Mouse (Mus musculus): ENCODE measurements around the gene Ctdnep1. TPM values are rescaled to one million over a fixed set of nuclear protein-coding genes. Genes with fewer than 3 reads are reported as not detected.
A peak's percentile ranks its signal among the peaks of the same experiment; 100 is the strongest.
"Not testable (repeated sequence)": the region's sequence is repeated elsewhere in the genome, so short reads cannot be mapped to it uniquely, and the experiment has no call there.

Gene Ctdnep1
- polyA plus RNA-seq, 1 experiment from 2014 or later, result 28.6 TPM

- ATAC-seq (replicated peaks; ENCODE audit: low FRiP score, low TSS enrichment, low read depth) (no peak), DNase-seq (ENCODE audit: low spot score) (no peak)
- Histone ChIP-seq H3K27ac (ENCODE audit: low read depth) (no peak overlapping the region), H3K9me3 (ENCODE audit: control insufficient read depth, low read length) (no peaks in the 10 kb centered on the region), H3K36me3 (ENCODE audit: control insufficient read depth, insufficient read depth, low read length) (peaks cover 49% of the 10 kb centered on the region), H3K9ac (ENCODE audit: low read length) (no peak overlapping the region; the same call in 1 of the 2 replicates), H3K4me3 (ENCODE audit: low read depth, low read length) (no peak overlapping the region), H3K4me1 (replicated peaks; ENCODE audit: control insufficient read depth, insufficient read depth, low read length) (peaks cover 20% of the 10 kb centered on the region), H3K27me3 (replicated peaks; ENCODE audit: control insufficient read depth, insufficient read depth, low read length) (no peaks in the 10 kb centered on the region), H3K4me2 (ENCODE audit: low read length) (peak overlapping the region; percentile 68; the same call in 1 of the 2 replicates)
- WGBS, result 59% methylated on average over 5 of the region's 5 CpGs
Measured at GRCm38 (mm10) chr11:70014051-70014450, 33.1 kb downstream of the Ctdnep1 start.

- peaks cover 29% of the 10 kb centered on the region for H3K4me1 ChIP-seq (replicated peaks; ENCODE audit: control insufficient read depth, insufficient read depth, low read length)
- under 1% methylated on average over 35 of the region's 35 CpGs for WGBS
Measured at GRCm38 (mm10) chr11:70014880-70015558, 34.1 kb downstream of the Ctdnep1 start, which contains the start of gene Acadvl. Gene Acadvl, minus strand, starts transcription at chr11:70015411.

GRCm38 (mm10) chr11:70015677-70016076 lies 34.7 kb downstream of the Ctdnep1 start:
- 60% methylated on average over 6 of the region's 6 CpGs for WGBS
- peaks cover 36% of the 10 kb centered on the region for H3K4me1 ChIP-seq (replicated peaks; ENCODE audit: control insufficient read depth, insufficient read depth, low read length)
- 0 out of 2 replicates have a peak overlapping the region, but pooled peaks have one; percentile 55 for H3K9ac ChIP-seq (ENCODE audit: low read length)

More at GRCm38 (mm10) chr11:70014880-70015558, 34.1 kb downstream of the Ctdnep1 start, which contains the start of gene Acadvl:
- peak within 1 kb of the TSS; percentile 55 for H3K9ac ChIP-seq (ENCODE audit: low read length)
- ATAC-seq (replicated peaks; ENCODE audit: low FRiP score, low TSS enrichment, low read depth) (peak; percentile 84), DNase-seq (ENCODE audit: low spot score) (peak; percentile 87)
- H3K9me3 ChIP-seq (ENCODE audit: control insufficient read depth, low read length), result no peaks in the 10 kb centered on the region
- H3K27ac ChIP-seq (ENCODE audit: low read depth), result peak within 1 kb of the TSS; percentile 17; the same call in 1 of the 2 replicates
- H3K36me3 ChIP-seq (ENCODE audit: control insufficient read depth, insufficient read depth, low read length), result peaks cover 39% of the 10 kb centered on the region
- peak within 1 kb of the TSS; percentile 68 for H3K4me2 ChIP-seq (ENCODE audit: low read length)
- peak within 1 kb of the TSS; percentile 52 for H3K4me3 ChIP-seq (ENCODE audit: low read depth, low read length)
- no peaks in the 10 kb centered on the region for H3K27me3 ChIP-seq (replicated peaks; ENCODE audit: control insufficient read depth, insufficient read depth, low read length)

GRCm38 (mm10) chr11:70016177-70016576 lies 35.2 kb downstream of the Ctdnep1 start:
- Histone ChIP-seq H3K4me1 (replicated peaks; ENCODE audit: control insufficient read depth, insufficient read depth, low read length) (peaks cover 37% of the 10 kb centered on the region), H3K36me3 (ENCODE audit: control insufficient read depth, insufficient read depth, low read length) (peaks cover 27% of the 10 kb centered on the region)
- WGBS, result 85% methylated on average over 2 of the region's 2 CpGs
- not testable (repeated sequence) for H3K27ac ChIP-seq (ENCODE audit: low read depth); H3K9ac ChIP-seq (ENCODE audit: low read length); H3K27me3 ChIP-seq (replicated peaks; ENCODE audit: control insufficient read depth, insufficient read depth, low read length); H3K4me2 ChIP-seq (ENCODE audit: low read length); ATAC-seq (replicated peaks; ENCODE audit: low FRiP score, low TSS enrichment, low read depth); DNase-seq (ENCODE audit: low spot score); H3K9me3 ChIP-seq (ENCODE audit: control insufficient read depth, low read length); H3K4me3 ChIP-seq (ENCODE audit: low read depth, low read length)

More at GRCm38 (mm10) chr11:70015677-70016076, 34.7 kb downstream of the Ctdnep1 start:
- Histone ChIP-seq H3K27ac (ENCODE audit: low read depth) (no peak overlapping the region), H3K4me2 (ENCODE audit: low read length) (peak overlapping the region; percentile 68), H3K4me3 (ENCODE audit: low read depth, low read length) (peak overlapping the region; percentile 52), H3K36me3 (ENCODE audit: control insufficient read depth, insufficient read depth, low read length) (peaks cover 32% of the 10 kb centered on the region), H3K27me3 (replicated peaks; ENCODE audit: control insufficient read depth, insufficient read depth, low read length) (no peaks in the 10 kb centered on the region), H3K9me3 (ENCODE audit: control insufficient read depth, low read length) (no peaks in the 10 kb centered on the region)
- DNase-seq (ENCODE audit: low spot score) (no peak), ATAC-seq (replicated peaks; ENCODE audit: low FRiP score, low TSS enrichment, low read depth) (no peak)

GRCm38 (mm10) chr11:70016669-70017068 lies 35.7 kb downstream of the Ctdnep1 start, which contains the start of gene Dlg4:
Gene Dlg4, plus strand, starts transcription at chr11:70016942.
- 83% methylated on average over 3 of the region's 3 CpGs for WGBS
- peak within 1 kb of the TSS; percentile 69; the same call in 1 of the 2 replicates for H3K9ac ChIP-seq (ENCODE audit: low read length)

GRCm38 (mm10) chr11:70017199-70017767 lies 36.3 kb downstream of the Ctdnep1 start:
- no peak overlapping the region for H3K27ac ChIP-seq (ENCODE audit: low read depth)
- 49% methylated on average over 7 of the region's 7 CpGs for WGBS
- DNase-seq (ENCODE audit: low spot score), result no peak
- peaks cover 44% of the 10 kb centered on the region for H3K4me1 ChIP-seq (replicated peaks; ENCODE audit: control insufficient read depth, insufficient read depth, low read length)
- peak overlapping the region; percentile 56 for H3K4me2 ChIP-seq (ENCODE audit: low read length)
- peaks cover 16% of the 10 kb centered on the region for H3K36me3 ChIP-seq (ENCODE audit: control insufficient read depth, insufficient read depth, low read length)
- no peaks in the 10 kb centered on the region for H3K27me3 ChIP-seq (replicated peaks; ENCODE audit: control insufficient read depth, insufficient read depth, low read length)
- no peak overlapping the region; the same call in 1 of the 2 replicates for H3K9ac ChIP-seq (ENCODE audit: low read length)
- no peak for ATAC-seq (replicated peaks; ENCODE audit: low FRiP score, low TSS enrichment, low read depth)
- no peaks in the 10 kb centered on the region for H3K9me3 ChIP-seq (ENCODE audit: control insufficient read depth, low read length)
- H3K4me3 ChIP-seq (ENCODE audit: low read depth, low read length), result no peak overlapping the region

More at GRCm38 (mm10) chr11:70016669-70017068, 35.7 kb downstream of the Ctdnep1 start, which contains the start of gene Dlg4:
- H3K4me1 ChIP-seq (replicated peaks; ENCODE audit: control insufficient read depth, insufficient read depth, low read length), result peaks cover 38% of the 10 kb centered on the region
- H3K4me2 ChIP-seq (ENCODE audit: low read length), result peak within 1 kb of the TSS; percentile 56
- ATAC-seq (replicated peaks; ENCODE audit: low FRiP score, low TSS enrichment, low read depth), result no peak
- H3K27ac ChIP-seq (ENCODE audit: low read depth), result peak within 1 kb of the TSS; percentile 44; the same call in 1 of the 2 replicates
- H3K36me3 ChIP-seq (ENCODE audit: control insufficient read depth, insufficient read depth, low read length), result peaks cover 23% of the 10 kb centered on the region
- no peaks in the 10 kb centered on the region for H3K9me3 ChIP-seq (ENCODE audit: control insufficient read depth, low read length)
- H3K4me3 ChIP-seq (ENCODE audit: low read depth, low read length), result no peak within 1 kb of the TSS
- DNase-seq (ENCODE audit: low spot score), result no peak
- H3K27me3 ChIP-seq (replicated peaks; ENCODE audit: control insufficient read depth, insufficient read depth, low read length), result no peaks in the 10 kb centered on the region

GRCm38 (mm10) chr11:70018131-70018990 lies 37.4 kb downstream of the Ctdnep1 start:
- DNase-seq (ENCODE audit: low spot score) (peak; percentile 77), ATAC-seq (replicated peaks; ENCODE audit: low FRiP score, low TSS enrichment, low read depth) (no peak)
- Histone ChIP-seq H3K4me2 (ENCODE audit: low read length) (peak overlapping the region; percentile 56), H3K4me3 (ENCODE audit: low read depth, low read length) (peak overlapping the region; percentile 61), H3K27me3 (replicated peaks; ENCODE audit: control insufficient read depth, insufficient read depth, low read length) (no peaks in the 10 kb centered on the region), H3K36me3 (ENCODE audit: control insufficient read depth, insufficient read depth, low read length) (0 out of 2 replicates have a peak, but pooled peaks cover 6% of the 10 kb centered on the region), H3K9ac (ENCODE audit: low read length) (peak overlapping the region; percentile 69), H3K4me1 (replicated peaks; ENCODE audit: control insufficient read depth, insufficient read depth, low read length) (peaks cover 51% of the 10 kb centered on the region), H3K9me3 (ENCODE audit: control insufficient read depth, low read length) (no peaks in the 10 kb centered on the region), H3K27ac (ENCODE audit: low read depth) (peak overlapping the region; percentile 81)
- WGBS, result under 1% methylated on average over 25 of the region's 25 CpGs

- Histone ChIP-seq H3K4me3 (ENCODE audit: low read depth, low read length) (peak overlapping the region; percentile 61), H3K9me3 (ENCODE audit: control insufficient read depth, low read length) (no peaks in the 10 kb centered on the region), H3K4me2 (ENCODE audit: low read length) (peak overlapping the region; percentile 56), H3K27ac (ENCODE audit: low read depth) (peak overlapping the region; percentile 71; the same call in 1 of the 2 replicates), H3K27me3 (replicated peaks; ENCODE audit: control insufficient read depth, insufficient read depth, low read length) (no peaks in the 10 kb centered on the region), H3K9ac (ENCODE audit: low read length) (peak overlapping the region; percentile 69; the same call in 1 of the 2 replicates), H3K4me1 (replicated peaks; ENCODE audit: control insufficient read depth, insufficient read depth, low read length) (peaks cover 57% of the 10 kb centered on the region), H3K36me3 (ENCODE audit: control insufficient read depth, insufficient read depth, low read length) (no peaks in the 10 kb centered on the region)
- ATAC-seq (replicated peaks; ENCODE audit: low FRiP score, low TSS enrichment, low read depth) (no peak), DNase-seq (ENCODE audit: low spot score) (no peak)
- 22% methylated on average over 2 of the region's 2 CpGs for WGBS
Measured at GRCm38 (mm10) chr11:70019495-70020021, 38.6 kb downstream of the Ctdnep1 start.

Measured in intestine, embryonic 14.5 days (tissue).